Mouse (Mus musculus) heart, embryonic 13.5 days (tissue): ENCODE results near the gene Rab14. TPM values are rescaled to one million over a fixed set of nuclear protein-coding genes. Genes with fewer than 3 reads are reported as not detected.
A peak's percentile ranks its signal among the peaks of the same experiment; 100 is the strongest.

Experiments used
- ATAC-seq: fragments of 200-750 bp; cut with Nextera tagmentation; 2 replicates; pipeline ENCODE4 v1.8.0; 2017; ENCODE audit warnings: moderate TSS enrichment; ENCODE audit not compliant: insufficient number of reproducible peaks, low FRiP score, low TSS enrichment; ENCODE audit errors: extremely low read depth
- H3K27ac ChIP-seq: fragments of 300-500 bp; sonication (generic); replicated peaks from 2 replicates; pipeline ENCODE4 v1.5.1; 2015; ENCODE audit warnings: moderate library complexity, mild to moderate bottlenecking, inconsistent platforms
- H3K27me3 ChIP-seq: fragments of 300-500 bp; sonication (generic); replicated peaks from 2 replicates; pipeline ENCODE4 v1.6.1; 2015; ENCODE audit warnings: mild to moderate bottlenecking, inconsistent platforms
- H3K36me3 ChIP-seq: fragments of 300-500 bp; sonication (generic); 2 replicates; pipeline ENCODE4 v1.6.1; 2015; ENCODE audit warnings: mild to moderate bottlenecking, inconsistent platforms
- H3K4me1 ChIP-seq: fragments of 300-500 bp; sonication (generic); 2 replicates; pipeline ENCODE4 v1.6.1; 2015; ENCODE audit warnings: inconsistent platforms
- H3K4me2 ChIP-seq: fragments of 300-500 bp; sonication (generic); 2 replicates; pipeline ENCODE4 v1.6.1; 2015; ENCODE audit warnings: inconsistent platforms, mild to moderate bottlenecking, moderate library complexity
- H3K4me3 ChIP-seq: fragments of 300-500 bp; sonication (generic); 2 replicates; pipeline ENCODE4 v1.5.1; 2015; ENCODE audit warnings: moderate library complexity, mild to moderate bottlenecking, inconsistent platforms
- H3K9ac ChIP-seq: fragments of 300-500 bp; sonication (generic); 2 replicates; pipeline ENCODE4 v1.6.1; 2015; ENCODE audit warnings: inconsistent platforms, mild to moderate bottlenecking, moderate library complexity
- H3K9me3 ChIP-seq: fragments of 300-500 bp; sonication (generic); 2 replicates; pipeline ENCODE4 v1.6.1; 2016; ENCODE audit warnings: inconsistent platforms
- WGBS: fragments of 180-500 bp; shearing (Covaris S2); methylation state at CpG from one replicate; pipeline ENCODE4 v1.1.7; 2015; ENCODE audit warnings: mixed read lengths; 5-methylcytosine and 5-hydroxymethylcytosine counted together
- polyA plus RNA-seq: library from polyadenylated mRNA; unstranded; fragments of >200 nt; fragmentation: Nextera tagmentation; extraction: Ambion mirVana; gene quantifications from 2 replicates; pipeline ENCODE4 v1.2.1, GENCODE M21; 2015

Rab14 gene
- 228 and 262 TPM in 2 replicates for polyA plus RNA-seq

DNA sequence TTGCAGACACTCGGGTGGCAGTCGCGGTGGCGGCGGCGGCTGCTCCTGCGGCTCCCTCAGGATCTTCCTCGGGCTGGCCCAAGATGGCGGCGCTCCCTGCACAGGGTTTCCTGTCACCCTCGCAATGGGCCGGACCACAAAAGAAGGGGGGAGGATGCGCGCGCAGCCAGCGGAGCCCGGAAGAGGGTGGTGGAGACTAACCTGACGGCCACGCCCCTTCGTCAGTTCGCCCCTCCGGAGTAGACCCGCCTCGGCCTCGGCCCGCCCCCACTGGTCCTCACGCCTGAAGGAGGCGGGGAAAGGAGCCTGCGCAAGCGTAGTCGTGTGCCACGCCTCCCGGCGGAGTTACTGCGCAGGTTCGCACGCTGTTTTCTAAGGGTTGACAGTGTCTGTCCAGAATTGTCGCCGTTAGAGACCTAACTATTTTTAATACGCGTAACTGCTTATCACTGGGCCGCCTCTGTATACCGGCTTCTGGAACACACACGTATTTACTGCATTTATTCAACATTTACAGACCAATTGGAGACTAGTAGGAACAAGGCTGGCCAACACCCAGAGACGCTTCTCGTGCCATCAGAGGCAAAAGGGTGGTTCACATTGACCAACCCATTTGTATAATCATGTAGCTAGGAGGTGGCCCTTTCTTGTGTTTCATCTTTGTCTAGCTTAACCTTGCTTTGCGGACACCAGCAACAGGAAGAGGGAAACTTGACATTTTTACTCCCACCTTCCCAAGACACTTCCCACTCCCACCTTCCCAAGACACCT, at the start of gene Rab14:
TSS of gene Rab14 (minus strand) at position 223 of the 771 bp plus-strand sequence.
- H3K27me3 ChIP-seq: no peaks in the 10 kb centered on the region
- no peaks in the 10 kb centered on the region for H3K9me3 ChIP-seq
- peak within 1 kb of the TSS; percentile 99 for H3K27ac ChIP-seq
- peaks cover 34% of the 10 kb centered on the region for H3K4me1 ChIP-seq
- peak; percentile 98 for ATAC-seq
- H3K4me2 ChIP-seq: peak within 1 kb of the TSS; percentile 76
- peak within 1 kb of the TSS; percentile 100 for H3K9ac ChIP-seq
- WGBS: under 1% methylated on average over 46 of the region's 47 CpGs
- H3K36me3 ChIP-seq: no peaks in the 10 kb centered on the region
- peak within 1 kb of the TSS; percentile 100 for H3K4me3 ChIP-seq

DNA sequence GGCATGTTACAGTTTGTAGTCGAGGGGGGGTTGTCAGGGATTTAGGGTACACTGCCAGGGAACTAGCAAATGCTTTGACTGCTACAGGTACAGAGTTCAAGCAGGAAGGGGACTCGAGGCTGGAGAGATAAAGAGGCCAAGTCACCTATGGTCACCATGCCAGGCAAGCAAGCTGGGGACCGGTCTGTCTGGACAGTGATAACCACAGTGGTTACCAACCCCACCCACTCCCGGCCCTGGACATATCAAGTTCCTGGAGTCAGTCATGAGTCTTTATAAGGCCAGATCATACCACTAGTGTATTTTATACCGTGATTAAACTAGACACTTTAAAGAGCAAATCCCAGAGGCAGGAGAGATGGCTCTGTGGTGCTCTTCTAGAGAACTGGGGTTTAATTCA, 46.8 kb upstream of the Rab14 start:
- Histone ChIP-seq H3K27ac (no peak overlapping the region), H3K9me3 (peaks cover 7% of the 10 kb centered on the region; the same call in 1 of the 2 replicates), H3K27me3 (no peaks in the 10 kb centered on the region), H3K36me3 (no peaks in the 10 kb centered on the region), H3K4me3 (no peak overlapping the region), H3K9ac (no peak overlapping the region), H3K4me2 (no peak overlapping the region), H3K4me1 (peaks cover 6% of the 10 kb centered on the region; the same call in 1 of the 2 replicates)
- ATAC-seq: no peak
- 51% methylated on average over 5 of the region's 5 CpGs for WGBS

DNA sequence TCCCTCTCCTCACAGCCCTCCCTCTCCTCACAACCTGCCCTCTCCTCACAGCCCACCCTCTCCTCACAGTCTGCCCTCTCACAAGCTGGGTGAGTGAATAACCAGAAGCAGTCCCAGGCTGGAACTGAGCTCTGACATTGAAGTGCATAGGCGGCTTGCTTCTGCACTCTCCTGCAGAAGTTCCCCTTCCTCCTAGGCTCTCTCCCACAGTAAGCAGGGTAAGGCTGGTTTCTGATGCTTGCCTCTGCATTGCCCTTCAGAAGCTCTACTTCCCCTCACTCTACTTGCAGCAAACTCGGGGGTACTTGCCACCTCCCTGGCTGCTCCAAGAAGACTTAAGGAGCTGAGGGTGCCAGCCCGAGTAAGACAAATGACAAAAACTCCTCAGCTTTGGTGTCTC, 43.3 kb upstream of the Rab14 start:
- Histone ChIP-seq H3K4me2 (no peak overlapping the region), H3K9ac (no peak overlapping the region), H3K9me3 (peaks cover 10% of the 10 kb centered on the region; the same call in 1 of the 2 replicates), H3K4me1 (peaks cover 6% of the 10 kb centered on the region; the same call in 1 of the 2 replicates), H3K27ac (no peak overlapping the region), H3K27me3 (no peaks in the 10 kb centered on the region), H3K4me3 (no peak overlapping the region), H3K36me3 (no peaks in the 10 kb centered on the region)
- no peak for ATAC-seq
- 44% methylated on average over 3 of the region's 3 CpGs for WGBS

GRCm38 (mm10) chr2:35235021-35235420, 34.1 kb upstream of the Rab14 start:
- no peak for ATAC-seq
- Histone ChIP-seq H3K27ac (no peak overlapping the region), H3K4me1 (peaks cover 42% of the 10 kb centered on the region), H3K9me3 (no peaks in the 10 kb centered on the region), H3K27me3 (no peaks in the 10 kb centered on the region), H3K9ac (no peak overlapping the region), H3K4me3 (no peak overlapping the region), H3K36me3 (no peaks in the 10 kb centered on the region), H3K4me2 (no peak overlapping the region)
- 75% methylated on average over 6 of the region's 6 CpGs for WGBS

DNA sequence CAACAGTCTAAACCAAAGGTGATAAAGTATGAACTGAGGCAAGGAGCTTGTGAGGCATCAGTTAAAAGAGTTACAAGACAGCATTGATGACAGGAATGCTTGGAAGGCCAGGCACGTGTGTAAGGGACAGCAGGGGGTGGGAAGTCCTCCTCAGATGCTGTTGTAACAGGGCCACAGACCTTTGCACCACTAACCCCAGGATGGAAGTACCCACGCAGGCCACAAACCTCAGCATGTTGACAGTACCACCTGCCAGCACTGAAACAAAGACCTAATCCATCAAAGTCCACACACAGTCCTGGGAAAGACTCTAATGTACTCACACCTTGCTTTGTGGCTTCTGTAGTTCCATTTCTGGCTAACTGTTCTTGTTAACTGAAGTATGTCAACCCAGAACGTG, 33.0 kb upstream of the Rab14 start:
- Histone ChIP-seq H3K4me2 (no peak overlapping the region), H3K4me3 (no peak overlapping the region), H3K36me3 (no peaks in the 10 kb centered on the region), H3K9ac (no peak overlapping the region), H3K27me3 (no peaks in the 10 kb centered on the region), H3K9me3 (no peaks in the 10 kb centered on the region), H3K27ac (peak overlapping the region; percentile 49; the same call in 1 of the 2 replicates), H3K4me1 (peaks cover 48% of the 10 kb centered on the region)
- 37% methylated on average over 3 of the region's 3 CpGs for WGBS
- no peak for ATAC-seq

DNA sequence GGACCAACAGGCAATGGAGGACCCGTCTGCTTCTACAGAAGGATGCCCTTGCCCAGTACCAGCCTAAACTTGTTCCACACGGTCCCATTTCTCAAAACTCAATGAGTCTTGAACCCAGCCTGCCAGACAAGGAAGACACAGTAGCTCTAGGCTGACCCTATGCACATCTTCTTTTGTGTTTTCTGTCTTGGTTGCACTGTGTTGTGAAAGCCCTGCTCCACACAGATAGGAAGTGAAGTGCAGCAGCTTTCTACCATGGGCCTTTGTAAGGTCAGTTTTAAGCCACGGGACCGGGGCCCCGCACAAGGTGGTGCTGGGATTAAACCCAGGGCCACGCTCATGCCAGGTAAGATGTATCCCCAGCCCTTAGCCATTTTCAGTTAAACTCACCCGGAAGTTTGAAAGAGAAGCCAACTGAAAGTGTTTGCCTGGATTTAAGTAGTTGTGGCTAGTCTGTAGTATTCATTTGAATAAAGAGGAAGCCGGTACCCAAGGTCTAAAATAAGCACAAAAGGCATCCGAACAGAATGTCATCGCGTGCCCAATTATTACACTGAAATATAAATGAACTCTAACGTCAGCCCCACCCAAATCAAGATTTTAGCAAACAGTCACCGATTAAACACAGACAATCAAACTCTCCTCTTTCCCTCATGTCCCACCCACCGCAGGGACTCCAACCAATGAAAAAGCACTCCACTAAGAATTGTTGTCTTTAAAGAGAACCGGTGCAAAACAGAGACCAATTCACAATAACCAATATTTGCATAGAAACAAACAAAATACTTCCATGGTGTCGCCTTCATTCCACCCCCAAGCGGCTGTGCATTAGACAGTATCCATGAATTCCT, 31.9 kb upstream of the Rab14 start:
- H3K9ac ChIP-seq: no peak overlapping the region
- ATAC-seq: no peak
- H3K4me3 ChIP-seq: no peak overlapping the region
- peaks cover 52% of the 10 kb centered on the region for H3K4me1 ChIP-seq
- no peaks in the 10 kb centered on the region for H3K9me3 ChIP-seq
- peak overlapping the region; percentile 49 for H3K27ac ChIP-seq
- no peaks in the 10 kb centered on the region for H3K27me3 ChIP-seq
- 56% methylated on average over 17 of the region's 17 CpGs for WGBS
- no peaks in the 10 kb centered on the region for H3K36me3 ChIP-seq
- H3K4me2 ChIP-seq: no peak overlapping the region

DNA sequence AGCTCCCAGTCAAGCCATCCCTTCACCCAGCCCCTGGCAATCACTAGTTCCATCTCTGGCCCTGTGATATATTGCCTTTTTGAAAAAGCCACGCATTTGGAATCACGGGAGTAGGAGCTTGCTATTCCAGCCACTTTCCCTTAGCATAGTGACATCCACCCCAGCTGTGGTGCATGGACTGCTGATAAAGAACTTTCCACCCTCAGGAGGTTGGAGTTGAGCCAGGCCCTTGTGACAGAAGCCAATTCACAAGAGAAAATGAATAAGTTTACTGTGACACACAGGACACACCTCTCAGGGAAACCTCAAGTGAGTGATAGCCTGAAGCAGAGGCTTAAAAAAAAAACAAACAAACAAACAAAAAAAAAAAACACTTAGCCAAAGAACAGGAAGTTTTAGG, 31.0 kb upstream of the Rab14 start:
- 19% methylated on average over 2 of the region's 2 CpGs for WGBS
- no peak for ATAC-seq

GRCm38 (mm10) chr2:35230215-35230614, 29.3 kb upstream of the Rab14 start:
- Histone ChIP-seq H3K4me3 (no peak overlapping the region), H3K27ac (no peak overlapping the region), H3K9me3 (no peaks in the 10 kb centered on the region), H3K27me3 (no peaks in the 10 kb centered on the region), H3K9ac (no peak overlapping the region), H3K36me3 (no peaks in the 10 kb centered on the region), H3K4me2 (no peak overlapping the region), H3K4me1 (peaks cover 52% of the 10 kb centered on the region)
- WGBS: 27% methylated on average over 8 of the region's 8 CpGs
- no peak for ATAC-seq

More for the DNA sequence above, 31.0 kb upstream of the Rab14 start:
- Histone ChIP-seq H3K9me3 (no peaks in the 10 kb centered on the region), H3K4me3 (no peak overlapping the region), H3K27ac (peak overlapping the region; percentile 33), H3K36me3 (no peaks in the 10 kb centered on the region), H3K27me3 (no peaks in the 10 kb centered on the region), H3K4me2 (no peak overlapping the region), H3K4me1 (peaks cover 52% of the 10 kb centered on the region), H3K9ac (no peak overlapping the region; the same call in 1 of the 2 replicates)

DNA sequence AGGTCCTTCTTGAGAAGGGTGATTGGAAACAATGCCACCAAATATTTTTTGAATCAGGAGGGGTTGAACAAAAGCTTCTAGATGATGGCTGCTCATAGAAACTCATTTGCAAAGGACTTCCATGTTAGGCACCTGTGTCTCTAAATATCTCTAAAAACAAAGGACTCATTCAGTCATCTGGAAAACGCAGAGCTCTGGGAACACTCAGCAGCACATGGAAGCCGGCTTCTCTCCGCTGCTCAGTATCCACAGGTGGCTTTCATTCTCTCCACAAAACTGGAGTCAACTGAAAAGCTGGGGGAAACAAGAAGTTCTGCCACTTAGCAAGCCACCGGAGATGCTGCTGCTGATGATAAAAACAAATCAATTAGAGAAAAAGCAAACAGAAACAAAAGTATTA, 27.2 kb upstream of the Rab14 start:
- Histone ChIP-seq H3K4me1 (peaks cover 37% of the 10 kb centered on the region), H3K27ac (no peak overlapping the region), H3K4me3 (no peak overlapping the region), H3K9ac (no peak overlapping the region), H3K4me2 (no peak overlapping the region), H3K9me3 (no peaks in the 10 kb centered on the region), H3K36me3 (no peaks in the 10 kb centered on the region), H3K27me3 (no peaks in the 10 kb centered on the region)
- 60% methylated on average over 4 of the region's 4 CpGs for WGBS
- ATAC-seq: no peak

GRCm38 (mm10) chr2:35224285-35224684, 23.4 kb upstream of the Rab14 start:
- Histone ChIP-seq H3K27ac (no peak overlapping the region), H3K27me3 (no peaks in the 10 kb centered on the region), H3K9me3 (no peaks in the 10 kb centered on the region), H3K36me3 (no peaks in the 10 kb centered on the region), H3K4me2 (no peak overlapping the region), H3K9ac (no peak overlapping the region), H3K4me3 (no peak overlapping the region), H3K4me1 (peaks cover 6% of the 10 kb centered on the region; the same call in 1 of the 2 replicates)
- ATAC-seq: no peak
- 81% methylated on average over 15 of the region's 15 CpGs for WGBS

DNA sequence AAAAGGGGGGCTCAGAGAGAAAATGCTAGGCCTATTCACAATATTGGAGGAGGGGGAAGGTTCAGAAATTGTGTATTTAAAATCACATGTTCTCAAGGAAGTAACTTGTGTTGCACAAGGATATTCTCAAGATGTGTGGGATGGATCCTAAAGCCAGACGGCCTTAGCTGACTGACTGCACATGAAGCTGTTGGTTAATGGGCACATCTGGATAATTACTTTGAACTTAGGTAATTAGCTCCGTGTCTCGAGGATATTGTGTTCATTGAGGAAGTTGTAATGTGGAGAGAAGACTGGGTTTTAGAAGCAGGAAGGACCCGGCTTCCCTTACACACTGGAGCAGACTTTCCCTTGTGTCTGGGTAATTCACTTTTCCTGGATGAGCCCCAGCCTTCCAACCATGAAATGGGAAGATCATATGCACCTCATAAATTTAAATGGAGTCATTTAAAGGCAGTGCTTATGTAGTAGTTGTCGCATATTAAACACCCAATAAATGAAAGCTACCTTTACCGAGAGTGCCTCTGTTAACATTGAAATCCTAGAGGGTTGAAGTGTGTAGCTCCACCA, 22.0 kb upstream of the Rab14 start:
- Histone ChIP-seq H3K27me3 (no peaks in the 10 kb centered on the region), H3K36me3 (no peaks in the 10 kb centered on the region), H3K27ac (no peak overlapping the region), H3K4me2 (no peak overlapping the region), H3K4me1 (no peaks in the 10 kb centered on the region), H3K4me3 (no peak overlapping the region), H3K9ac (no peak overlapping the region), H3K9me3 (no peaks in the 10 kb centered on the region)
- 71% methylated on average over 6 of the region's 6 CpGs for WGBS
- no peak for ATAC-seq
